Mouse (Mus musculus) urinary bladder, postnatal 36 days (tissue): ENCODE measurements around the gene Gstm2.

Experiments
- DNase-seq, 2 experiments: peaks; one replicate each; pipeline ENCODE4 v3.0.0; 2022; ENCODE audit warnings: low spot score in 2 of 2, mixed read lengths in 1 of 2

The Gstm2 gene

GRCm38 (mm10) chr3:107941261-107941660, 45.0 kb downstream of the Gstm2 start:
- no peak for DNase-seq

DNA sequence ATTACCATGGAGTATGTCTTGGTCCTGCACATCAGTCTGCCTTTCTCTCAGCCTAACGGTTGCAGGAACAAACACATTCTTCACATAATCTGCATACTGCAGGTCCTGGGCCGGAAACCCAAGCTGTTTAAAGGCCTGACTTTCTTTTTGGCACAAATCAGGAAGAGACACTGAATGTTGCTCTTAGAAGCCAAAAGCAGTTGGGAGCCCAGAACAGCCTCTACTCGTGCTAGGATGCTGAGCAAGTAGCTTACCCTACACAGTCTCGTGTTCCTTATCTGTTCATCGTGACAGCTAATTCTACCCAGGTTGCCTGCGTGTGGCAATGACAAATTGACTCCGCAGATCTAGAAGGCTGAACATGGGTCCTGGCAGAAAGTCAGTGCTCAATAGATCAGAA, 45.7 kb downstream of the Gstm2 start:
- no peak for DNase-seq

GRCm38 (mm10) chr3:107939830-107940229, 46.4 kb downstream of the Gstm2 start:
- DNase-seq: no peak

GRCm38 (mm10) chr3:107939403-107939802, 46.9 kb downstream of the Gstm2 start:
- DNase-seq: peak; percentile 75 to 82

- no peak for DNase-seq
Observed at GRCm38 (mm10) chr3:107935888-107936287, 50.4 kb downstream of the Gstm2 start.

- DNase-seq: no peak
Observed at GRCm38 (mm10) chr3:107935268-107935667, 51.0 kb downstream of the Gstm2 start.

GRCm38 (mm10) chr3:107932128-107932527, 54.1 kb downstream of the Gstm2 start:
- DNase-seq: no peak
